Mouse (Mus musculus) intestine, embryonic 16.5 days (tissue): ENCODE results near the gene Slc9a5. TPM values are rescaled to one million over a fixed set of nuclear protein-coding genes. Genes with fewer than 3 reads are reported as not detected.
A peak's percentile ranks its signal among the peaks of the same experiment; 100 is the strongest.

ENCODE experiments used
- ATAC-seq: fragments of 200-750 bp; cut with Nextera tagmentation; 2 replicates; pipeline ENCODE4 v1.8.0; 2017; ENCODE audit warnings: moderate TSS enrichment, moderate library complexity
- H3K27ac ChIP-seq: fragments of 300-500 bp; sonication (generic); 2 replicates; pipeline ENCODE4 v1.5.1; 2014; ENCODE audit warnings: mild to moderate bottlenecking, low read length
- H3K27me3 ChIP-seq: fragments of 300-500 bp; sonication (generic); replicated peaks from 2 replicates; pipeline ENCODE4 v1.6.1; 2014; ENCODE audit warnings: low read length, control low read depth, mixed read lengths; ENCODE audit not compliant: control insufficient read depth, insufficient read depth
- H3K36me3 ChIP-seq: fragments of 300-500 bp; sonication (generic); 2 replicates; pipeline ENCODE4 v1.6.1; 2014; ENCODE audit warnings: low read length, control low read depth; ENCODE audit not compliant: control insufficient read depth, insufficient read depth
- H3K4me1 ChIP-seq: fragments of 300-500 bp; sonication (generic); 2 replicates; pipeline ENCODE4 v1.6.1; 2014; ENCODE audit warnings: low read length, control low read depth, mixed read lengths; ENCODE audit not compliant: control insufficient read depth, insufficient read depth
- H3K4me2 ChIP-seq: fragments of 300-500 bp; sonication (generic); 2 replicates; pipeline ENCODE4 v1.6.1; 2014; ENCODE audit warnings: low read depth, low read length, control low read depth
- H3K4me3 ChIP-seq: fragments of 300-500 bp; sonication (generic); 2 replicates; pipeline ENCODE4 v1.5.1; 2014; ENCODE audit warnings: mild to moderate bottlenecking, low read length
- H3K9ac ChIP-seq: fragments of 300-500 bp; sonication (generic); 2 replicates; pipeline ENCODE4 v1.6.1; 2014; ENCODE audit warnings: low read depth, low read length
- H3K9me3 ChIP-seq: fragments of 300-500 bp; sonication (generic); 2 replicates; pipeline ENCODE4 v1.6.1; 2016; ENCODE audit warnings: low read length, control low read depth; ENCODE audit not compliant: control insufficient read depth
- WGBS: fragments of 180-500 bp; shearing (Covaris S2); extraction: QIAGEN DNeasy Blood & Tissue Kit; methylation state at CpG from one replicate; pipeline ENCODE4 v1.1.7; 2014; 5-methylcytosine and 5-hydroxymethylcytosine counted together
- polyA plus RNA-seq: library from polyadenylated mRNA; unstranded; fragments of >200 nt; fragmentation: Nextera tagmentation; extraction: Ambion mirVana; gene quantifications from 2 replicates; pipeline ENCODE4 v1.2.1, GENCODE M21; 2015

The Slc9a5 gene
- polyA plus RNA-seq, 1 experiment from 2014 or later = 1.1 TPM

DNA sequence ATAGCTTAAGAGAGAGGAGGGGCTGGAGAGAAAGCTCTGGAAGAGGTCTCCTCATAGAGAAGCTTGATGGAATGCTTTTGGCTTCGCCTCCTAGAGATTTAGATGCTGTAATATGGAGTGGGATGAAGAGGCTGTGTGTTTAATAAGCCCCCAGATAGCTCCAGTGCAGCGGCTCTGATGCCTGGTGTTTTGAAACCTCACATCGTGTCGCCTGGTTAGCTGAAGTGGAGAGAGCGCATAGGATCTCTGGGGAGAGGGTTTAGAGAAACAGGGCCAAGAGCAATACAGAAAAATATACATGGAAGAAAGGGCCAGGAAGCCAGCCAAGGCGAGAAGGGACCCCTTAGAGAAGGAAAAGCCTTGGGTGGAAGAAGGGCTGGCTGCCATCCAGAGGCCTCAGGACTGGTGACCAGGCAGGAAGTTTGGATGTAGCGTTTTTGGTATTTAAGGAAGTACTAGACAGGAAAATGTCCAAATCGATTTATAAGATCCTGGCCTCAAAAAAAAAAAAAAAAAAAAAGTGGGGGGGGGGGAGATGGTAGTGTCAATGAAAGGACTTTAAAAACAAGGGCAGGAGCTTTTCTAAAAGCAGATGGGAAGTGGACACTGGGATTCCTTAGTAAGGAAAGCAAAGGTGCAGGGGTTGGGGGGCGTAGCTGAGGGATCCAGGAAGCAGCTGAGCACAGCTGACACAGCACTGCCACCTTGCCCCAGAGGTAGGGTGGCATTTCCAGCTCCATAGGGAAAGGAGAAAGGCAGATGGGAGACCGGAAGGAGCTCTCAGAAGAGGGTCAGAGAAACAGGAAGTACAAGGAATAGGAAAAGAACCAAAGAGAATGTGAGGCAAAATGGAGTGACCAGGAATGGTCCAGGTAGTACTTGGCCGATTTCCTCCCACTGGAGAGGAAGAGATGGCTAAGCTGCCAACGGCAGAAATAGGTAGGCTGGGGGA, 13.4 kb downstream of the Slc9a5 start:
- H3K27me3 ChIP-seq = no peaks in the 10 kb centered on the region
- peak overlapping the region; percentile 47 for H3K27ac ChIP-seq
- H3K4me1 ChIP-seq = peaks cover 5% of the 10 kb centered on the region
- 53% methylated on average over 12 of the region's 12 CpGs for whole genome bisulfite sequencing
- no peak overlapping the region for H3K4me2 ChIP-seq
- H3K36me3 ChIP-seq = no peaks in the 10 kb centered on the region
- H3K9ac ChIP-seq = no peak overlapping the region
- no peaks in the 10 kb centered on the region for H3K9me3 ChIP-seq
- no peak overlapping the region for H3K4me3 ChIP-seq
- peak; percentile 39 for ATAC-seq

DNA sequence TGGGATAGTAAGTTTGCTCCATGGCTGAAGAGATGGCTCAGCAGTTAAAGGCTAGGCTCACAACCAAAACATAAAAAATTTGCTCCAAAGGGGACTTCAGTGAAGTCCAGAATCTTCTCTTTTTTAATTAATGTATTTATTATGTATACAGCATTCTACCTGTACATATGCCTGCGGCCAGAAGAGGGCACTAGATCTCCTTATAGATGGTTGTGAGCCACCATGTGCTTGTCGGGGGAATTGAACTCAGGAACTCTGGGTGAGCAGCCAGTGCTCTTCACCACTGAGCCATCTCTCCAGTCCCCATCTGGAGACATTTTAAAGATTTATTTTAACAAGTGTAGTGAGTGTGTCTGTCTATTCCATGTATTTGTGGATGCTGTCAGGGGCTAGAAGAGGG, 18.5 kb downstream of the Slc9a5 start:
- WGBS = 67% methylated on average over 2 of the region's 2 CpGs
- Histone ChIP-seq H3K4me3 (no peak overlapping the region), H3K4me1 (peaks cover 5% of the 10 kb centered on the region), H3K36me3 (no peaks in the 10 kb centered on the region), H3K9me3 (no peaks in the 10 kb centered on the region), H3K4me2 (no peak overlapping the region), H3K27ac (no peak overlapping the region), H3K27me3 (no peaks in the 10 kb centered on the region), H3K9ac (no peak overlapping the region)
- ATAC-seq = no peak

DNA sequence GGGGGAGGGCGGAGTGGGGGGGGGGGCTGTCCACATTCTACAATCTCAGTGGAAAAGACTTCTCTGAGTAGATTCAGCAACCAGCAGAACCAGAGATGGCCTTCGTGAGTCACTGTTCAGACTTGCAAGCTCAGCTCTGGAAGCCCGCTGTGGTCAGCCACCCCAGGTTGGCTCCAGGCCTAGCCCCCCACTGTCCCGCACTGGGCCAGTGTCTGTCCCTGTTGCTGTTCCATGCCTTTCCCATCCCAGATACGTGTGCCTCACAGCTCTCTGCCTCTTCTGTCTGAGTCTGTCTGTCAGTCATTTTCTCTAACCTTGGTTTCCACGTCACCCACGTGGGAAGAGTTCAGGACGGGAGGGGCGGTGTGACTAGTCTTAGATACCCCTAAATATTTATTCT, 23.8 kb downstream of the Slc9a5 start:
- WGBS = 81% methylated on average over 9 of the region's 9 CpGs
- Histone ChIP-seq H3K36me3 (no peaks in the 10 kb centered on the region), H3K27ac (no peak overlapping the region), H3K9ac (no peak overlapping the region), H3K4me2 (no peak overlapping the region), H3K4me1 (no peaks in the 10 kb centered on the region), H3K9me3 (0 out of 2 replicates have a peak, but pooled peaks cover 3% of the 10 kb centered on the region), H3K4me3 (no peak overlapping the region), H3K27me3 (no peaks in the 10 kb centered on the region)
- no peak for ATAC-seq

DNA sequence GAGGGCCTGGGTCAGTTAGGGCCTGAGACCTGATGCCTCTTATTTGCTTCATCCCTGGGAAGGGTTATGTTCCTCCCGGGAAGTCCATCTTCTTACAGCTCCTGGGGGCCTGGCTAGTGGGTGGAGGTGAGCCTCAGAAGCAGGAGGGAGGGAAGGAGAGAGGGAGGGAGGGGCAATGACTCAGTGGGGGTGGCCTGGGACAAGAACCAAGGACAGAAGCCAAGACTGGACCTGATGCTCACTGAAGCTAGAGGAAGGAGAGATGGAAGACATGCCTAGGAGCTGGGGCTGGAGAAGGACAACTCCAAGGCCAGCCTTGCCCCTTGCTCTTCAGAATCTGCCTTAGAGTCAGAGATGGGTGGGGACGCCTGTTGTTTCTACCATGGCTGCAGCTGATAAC, 24.4 kb downstream of the Slc9a5 start, which contains the start of gene Plekhg4:
TSS of gene Plekhg4 (plus strand) at position 243 of the 400 bp plus-strand sequence.
- no peak within 1 kb of the TSS for H3K9ac ChIP-seq
- no peaks in the 10 kb centered on the region for H3K27me3 ChIP-seq
- 0 out of 2 replicates have a peak within 1 kb of the TSS, but pooled peaks have one; percentile 35 for H3K4me2 ChIP-seq
- 0 out of 2 replicates have a peak, but pooled peaks cover 3% of the 10 kb centered on the region for H3K9me3 ChIP-seq
- no peaks in the 10 kb centered on the region for H3K4me1 ChIP-seq
- H3K27ac ChIP-seq = no peak within 1 kb of the TSS
- 54% methylated on average over 2 of the region's 2 CpGs for WGBS
- ATAC-seq = no peak
- no peak within 1 kb of the TSS for H3K4me3 ChIP-seq
- no peaks in the 10 kb centered on the region for H3K36me3 ChIP-seq

DNA sequence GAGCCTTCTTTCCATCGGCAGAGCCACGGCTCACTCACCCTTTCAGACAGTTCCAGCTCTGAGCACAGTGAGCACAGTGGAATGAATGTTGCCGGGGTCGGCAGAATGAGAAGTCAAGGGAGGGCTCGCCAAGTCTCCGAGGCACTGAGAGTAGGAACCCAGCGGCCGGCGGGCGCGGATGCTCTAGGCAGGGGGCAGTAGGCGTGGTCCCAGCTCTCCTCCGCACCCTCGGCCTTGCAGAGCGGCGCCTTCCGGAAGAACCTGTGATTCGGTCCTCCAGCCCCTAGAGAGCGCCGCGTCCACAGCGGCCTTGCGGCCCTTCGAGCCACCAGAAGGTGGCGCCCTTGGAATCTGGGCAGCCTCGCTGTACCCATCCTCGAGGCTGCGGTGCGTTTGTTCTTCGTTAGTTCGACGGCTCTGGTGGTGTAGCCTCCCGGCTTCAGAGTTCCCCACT, 25.9 kb downstream of the Slc9a5 start:
- Histone ChIP-seq H3K4me1 (peaks cover 3% of the 10 kb centered on the region; the same call in 1 of the 2 replicates), H3K9me3 (0 out of 2 replicates have a peak, but pooled peaks cover 3% of the 10 kb centered on the region), H3K36me3 (no peaks in the 10 kb centered on the region), H3K27me3 (no peaks in the 10 kb centered on the region), H3K4me3 (peak overlapping the region; percentile 15; the same call in 1 of the 2 replicates), H3K9ac (no peak overlapping the region), H3K27ac (no peak overlapping the region), H3K4me2 (peak overlapping the region; percentile 35)
- peak; percentile 63; the same call in 1 of the 2 replicates for ATAC-seq
- WGBS = 27% methylated on average over 30 of the region's 33 CpGs

DNA sequence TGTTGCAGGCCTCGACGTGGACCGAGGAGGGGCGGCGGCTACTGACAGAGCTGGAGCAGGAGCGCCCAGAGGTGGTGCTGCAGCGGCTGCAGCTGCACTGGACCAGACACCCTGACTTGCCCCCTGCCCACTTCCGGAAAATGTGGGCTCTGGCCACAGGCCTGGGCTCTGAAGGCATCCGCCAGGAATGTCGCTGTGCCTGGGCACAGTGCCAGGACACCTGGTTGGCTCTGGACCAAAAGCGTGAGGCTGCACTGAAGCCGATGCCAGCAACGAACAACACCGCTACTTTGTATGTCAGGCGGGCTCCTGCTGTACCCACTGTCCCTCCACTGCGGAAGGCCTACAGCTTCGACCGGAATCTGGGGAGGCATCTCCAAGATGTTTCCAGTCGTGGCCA, 30.0 kb downstream of the Slc9a5 start:
- no peak overlapping the region for H3K9ac ChIP-seq
- H3K4me2 ChIP-seq = no peak overlapping the region
- 0 out of 2 replicates have a peak, but pooled peaks cover 3% of the 10 kb centered on the region for H3K9me3 ChIP-seq
- H3K27ac ChIP-seq = no peak overlapping the region
- ATAC-seq = peak; percentile 39
- H3K4me1 ChIP-seq = peaks cover 3% of the 10 kb centered on the region; the same call in 1 of the 2 replicates
- no peak overlapping the region for H3K4me3 ChIP-seq
- H3K27me3 ChIP-seq = no peaks in the 10 kb centered on the region
- WGBS = 62% methylated on average over 19 of the region's 19 CpGs
- H3K36me3 ChIP-seq = no peaks in the 10 kb centered on the region

DNA sequence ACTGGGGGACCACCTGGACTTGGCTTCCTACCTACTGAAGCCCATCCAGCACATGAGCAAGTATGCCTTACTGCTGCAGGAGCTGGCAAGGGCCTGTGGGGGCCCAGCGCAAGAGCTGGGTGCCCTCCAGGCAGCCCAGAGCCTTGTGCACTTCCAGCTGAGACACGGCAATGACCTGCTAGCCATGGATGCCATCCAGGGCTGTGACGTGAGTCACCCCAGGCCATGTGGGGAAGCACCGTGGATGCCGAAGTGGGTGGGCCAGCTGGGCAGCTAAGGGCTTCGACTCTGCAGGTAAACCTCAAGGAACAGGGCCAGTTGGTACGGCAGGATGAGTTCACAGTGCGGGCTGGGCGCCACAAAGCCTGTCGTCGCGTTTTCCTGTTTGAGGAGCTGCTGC, 31.7 kb downstream of the Slc9a5 start:
- Histone ChIP-seq H3K4me3 (no peak overlapping the region), H3K9ac (no peak overlapping the region), H3K27me3 (no peaks in the 10 kb centered on the region), H3K4me2 (no peak overlapping the region), H3K36me3 (no peaks in the 10 kb centered on the region), H3K4me1 (peaks cover 3% of the 10 kb centered on the region; the same call in 1 of the 2 replicates), H3K27ac (no peak overlapping the region), H3K9me3 (no peaks in the 10 kb centered on the region)
- ATAC-seq = no peak
- WGBS = 85% methylated on average over 12 of the region's 12 CpGs

DNA sequence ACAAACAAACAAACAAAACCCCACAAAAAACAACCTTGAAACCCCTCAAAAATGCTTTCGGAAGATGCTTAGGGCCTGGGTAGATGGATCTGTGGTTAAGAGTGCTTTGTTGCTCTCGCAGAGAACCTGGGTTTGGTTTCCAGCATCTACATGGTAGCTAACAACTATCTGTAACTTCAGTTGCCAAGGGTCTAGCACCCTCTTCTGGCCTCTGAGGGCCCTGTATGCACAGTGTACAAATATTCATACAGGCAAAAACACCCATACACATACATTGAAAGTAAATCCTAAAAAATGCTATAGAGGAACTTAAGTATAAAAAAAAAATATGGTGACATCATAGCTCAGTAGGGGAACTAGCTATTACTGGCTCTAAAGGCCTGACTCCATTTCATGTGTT, 35.4 kb downstream of the Slc9a5 start:
- no peak overlapping the region for H3K4me2 ChIP-seq
- ATAC-seq = no peak
- no peaks in the 10 kb centered on the region for H3K9me3 ChIP-seq
- no peak overlapping the region for H3K9ac ChIP-seq
- no peak overlapping the region for H3K27ac ChIP-seq
- WGBS = 97% methylated on average over 2 of the region's 2 CpGs
- H3K27me3 ChIP-seq = no peaks in the 10 kb centered on the region
- H3K4me1 ChIP-seq = no peaks in the 10 kb centered on the region
- no peak overlapping the region for H3K4me3 ChIP-seq
- H3K36me3 ChIP-seq = no peaks in the 10 kb centered on the region

DNA sequence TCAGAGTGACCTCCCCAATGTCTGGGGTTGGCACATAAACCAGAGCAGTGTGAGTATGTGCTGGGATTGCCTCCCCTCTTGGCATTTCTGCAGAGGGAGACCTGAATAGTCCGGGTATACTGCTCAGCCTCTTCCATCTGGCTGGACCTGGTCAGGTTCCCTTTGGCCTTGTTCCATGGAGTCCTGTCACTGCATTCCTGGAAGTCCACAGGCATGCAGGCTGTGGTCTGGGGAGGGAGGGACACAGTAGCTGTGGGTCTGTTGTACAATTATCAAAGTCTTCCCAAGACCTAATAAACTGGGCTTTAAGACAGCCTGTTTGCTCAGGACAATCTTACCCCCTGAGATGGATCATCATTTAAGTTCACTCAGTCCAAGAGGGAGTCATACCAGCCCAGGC, 38.5 kb downstream of the Slc9a5 start:
- no peak overlapping the region for H3K4me2 ChIP-seq
- H3K9ac ChIP-seq = no peak overlapping the region
- WGBS = 68% methylated on average over 1 of the region's 1 CpGs
- ATAC-seq = no peak
- H3K36me3 ChIP-seq = no peaks in the 10 kb centered on the region
- H3K27ac ChIP-seq = no peak overlapping the region
- H3K27me3 ChIP-seq = no peaks in the 10 kb centered on the region
- no peaks in the 10 kb centered on the region for H3K9me3 ChIP-seq
- H3K4me3 ChIP-seq = no peak overlapping the region
- no peaks in the 10 kb centered on the region for H3K4me1 ChIP-seq
